Mouse (Mus musculus): ENCODE results near the gene Gm10160.

DNA sequence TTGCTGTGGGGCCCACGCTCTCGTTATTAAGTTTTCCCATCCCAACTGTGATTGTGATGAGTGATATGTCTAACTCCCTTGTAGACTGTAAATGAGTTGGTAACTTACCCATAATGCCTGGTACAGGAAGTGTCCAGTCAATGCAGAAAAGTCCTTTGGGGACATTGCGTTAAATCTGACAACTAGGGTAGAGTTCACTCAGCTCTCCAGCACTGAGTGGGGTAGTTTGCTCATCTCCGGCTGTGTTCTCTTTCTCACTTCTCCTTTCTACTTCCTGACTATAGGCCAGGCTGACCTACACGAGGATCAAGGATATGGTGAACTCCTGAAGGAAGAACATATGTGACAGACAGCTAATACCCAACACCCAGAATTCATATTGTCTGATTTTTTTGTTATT is 6.4 kb downstream of the Gm10160 start:
- no peak for TF ChIP-seq POLR2A (IDR thresholded peaks at IDR 0.05; ENCODE audit: insufficient read length, low read depth)
- TF ChIP-seq MYOD1 (IDR thresholded peaks at IDR 0.05; ENCODE audit: control insufficient read depth in 1 of 3, insufficient read length in 2 of 3, low read depth in 2 of 3), result no peak
- no peak for TF ChIP-seq TCF12 (IDR thresholded peaks at IDR 0.05; ENCODE audit: insufficient read depth, poor library complexity, severe bottlenecking)
- TF ChIP-seq E2F4 (IDR thresholded peaks at IDR 0.05; ENCODE audit: insufficient read depth), result no peak
- TF ChIP-seq MAX (IDR thresholded peaks at IDR 0.05; ENCODE audit: low read depth), result no peak
- no peak for TF ChIP-seq REST (IDR thresholded peaks at IDR 0.05; ENCODE audit: insufficient read depth, insufficient read length)
- no peak for TF ChIP-seq POLR2AphosphoS2 (IDR thresholded peaks at IDR 0.05; ENCODE audit: insufficient read length, low read depth)
- TF ChIP-seq TCF3 (IDR thresholded peaks at IDR 0.05; ENCODE audit: insufficient read length, low read depth), result no peak
- TF ChIP-seq MYOG (IDR thresholded peaks at IDR 0.05; ENCODE audit: control insufficient read depth in 1 of 3, insufficient read depth in 1 of 3, insufficient read length in 2 of 3, low read depth in 2 of 3), result no peak
- no peak for TF ChIP-seq SRF (IDR thresholded peaks at IDR 0.05; ENCODE audit: control insufficient read depth, insufficient read length, low read depth)

Measured in myocyte (in vitro differentiated cells).